Mouse (Mus musculus) kidney, postnatal 25 days (tissue): Measurements from ENCODE around the gene Ppm1a.

Experiments
- DNase-seq, 2 experiments: peaks; one replicate each; pipeline ENCODE4 v3.0.0; 2021; ENCODE audit warnings: mixed read lengths in 2 of 2

Ppm1a gene

DNA sequence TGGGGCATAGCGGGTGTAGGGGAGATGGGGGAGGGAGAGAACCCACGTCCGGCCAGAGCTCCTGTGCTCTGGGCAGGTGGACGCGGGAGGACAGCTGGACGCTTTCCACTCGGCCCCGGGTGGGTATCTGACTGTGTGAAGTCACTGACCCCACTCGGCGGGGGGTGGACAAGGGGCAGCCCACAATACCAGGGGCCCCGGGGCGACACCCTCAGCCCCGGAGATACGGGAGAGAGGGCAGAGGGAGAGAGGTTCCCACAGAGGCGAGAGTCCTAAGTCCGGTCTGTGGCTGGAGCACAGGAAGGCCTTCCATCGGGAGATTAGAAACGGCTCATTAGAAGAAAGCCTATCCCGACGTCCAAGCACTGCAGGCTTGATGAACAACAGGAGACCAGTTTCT lies 72.5 kb downstream of the Ppm1a start:
- no peak for DNase-seq

DNA sequence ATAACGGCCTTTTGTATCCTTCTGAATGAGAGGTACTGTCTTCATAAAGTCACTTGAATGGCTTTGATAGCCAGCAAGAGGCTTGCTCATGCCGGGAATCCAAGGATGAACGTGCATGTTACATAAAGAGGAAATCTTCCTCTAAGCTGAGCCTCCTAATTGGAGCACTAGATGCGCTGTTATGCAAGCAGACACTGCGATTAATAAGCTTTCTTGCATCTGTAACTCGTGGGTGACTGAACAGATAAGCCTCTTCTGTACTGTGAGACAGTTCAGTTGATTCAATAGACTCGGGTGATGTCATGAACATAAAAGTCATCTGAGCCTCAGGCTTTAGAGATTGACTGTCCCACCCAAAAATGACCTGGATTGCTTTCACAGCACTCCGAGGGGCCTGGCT lies 73.1 kb downstream of the Ppm1a start:
- no peak for DNase-seq

- DNase-seq = no peak
Observed at GRCm38 (mm10) chr12:72831711-72832432, 74.6 kb downstream of the Ppm1a start.

- DNase-seq = no peak
Observed at GRCm38 (mm10) chr12:72834773-72835517, 77.7 kb downstream of the Ppm1a start.

GRCm38 (mm10) chr12:72835518-72836015 lies 78.3 kb downstream of the Ppm1a start:
- DNase-seq = no peak

DNA sequence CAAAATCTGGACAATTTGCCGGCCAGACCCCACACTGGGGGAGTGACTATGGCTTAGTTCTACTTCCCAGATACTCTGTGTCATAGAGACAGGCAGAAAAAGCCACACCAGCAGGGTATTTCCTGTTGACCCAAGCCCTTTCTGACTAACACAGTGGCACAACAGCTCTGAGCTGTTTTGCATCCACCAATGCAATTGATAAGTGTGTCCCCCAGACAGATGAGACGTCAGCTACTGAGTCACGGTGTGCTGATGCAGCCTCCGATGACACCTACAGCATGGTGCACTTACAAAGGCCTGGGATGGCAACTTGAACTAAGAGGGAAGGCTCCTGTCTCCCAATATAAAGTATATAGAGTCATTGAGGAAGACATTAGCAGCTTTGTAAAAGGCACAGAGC lies 80.0 kb downstream of the Ppm1a start:
- DNase-seq = no peak

DNA sequence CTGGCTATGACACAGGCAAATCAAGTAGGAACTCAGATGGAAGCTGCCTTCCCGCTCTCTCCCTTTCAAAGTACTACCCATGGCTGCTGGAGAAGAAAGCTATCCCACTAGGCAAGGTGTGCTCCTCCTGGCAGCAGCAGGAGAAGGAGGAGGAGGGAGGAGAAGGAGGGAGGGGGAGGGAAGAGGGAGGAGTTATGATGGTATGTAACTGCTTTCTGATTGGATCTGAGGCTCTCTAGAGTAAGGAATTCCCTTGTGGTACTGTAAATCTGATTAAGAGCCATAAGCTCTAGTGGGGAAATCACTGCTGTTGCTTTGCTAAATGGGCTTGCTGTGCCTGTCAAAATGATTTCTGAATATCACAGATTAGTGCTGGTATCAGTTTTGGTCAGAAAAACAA lies 84.2 kb downstream of the Ppm1a start:
- DNase-seq = no peak

DNA sequence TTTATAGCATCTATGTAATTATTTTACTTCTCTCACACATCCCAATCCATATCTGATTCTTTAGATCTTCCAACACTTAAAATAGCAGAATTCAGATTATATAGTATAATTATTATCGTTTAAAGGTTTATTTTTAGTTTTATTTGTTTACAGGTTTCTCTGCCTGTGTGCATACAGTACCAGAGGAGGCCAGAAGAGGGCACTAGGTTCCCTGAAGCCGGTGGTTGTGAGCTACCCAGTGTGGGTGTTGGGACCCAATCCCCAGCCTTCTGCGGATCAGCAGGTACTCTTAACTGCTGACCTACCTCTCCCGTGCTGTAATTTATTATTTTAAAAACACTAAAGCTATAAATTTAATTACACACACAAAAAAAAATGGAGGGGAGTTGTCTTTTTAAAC lies 85.9 kb downstream of the Ppm1a start:
- DNase-seq = no peak

GRCm38 (mm10) chr12:72843555-72843954 lies 86.3 kb downstream of the Ppm1a start:
- DNase-seq = no peak

GRCm38 (mm10) chr12:72843973-72844620 lies 86.8 kb downstream of the Ppm1a start:
- peak; percentile 71 to 90 for DNase-seq

DNA sequence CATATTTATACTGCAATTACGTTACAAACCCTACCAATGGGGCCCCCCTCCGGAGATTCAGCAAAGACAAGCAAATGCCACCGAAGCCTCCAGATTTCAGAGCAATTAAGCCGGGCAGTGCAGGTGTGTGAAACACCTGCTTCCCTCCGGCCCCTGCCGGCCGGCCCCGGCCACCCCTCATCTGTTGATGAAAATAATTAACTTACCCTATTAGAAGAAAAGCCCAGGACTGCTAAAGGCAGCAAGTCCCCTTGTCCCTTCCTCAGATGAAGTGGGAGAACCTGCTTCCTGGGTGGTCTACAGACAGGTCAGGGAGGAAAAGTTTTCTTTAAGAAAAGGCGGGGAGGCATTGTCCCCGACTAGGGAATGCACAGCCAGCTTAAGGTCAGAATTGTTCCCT lies 88.7 kb downstream of the Ppm1a start:
- DNase-seq = no peak

DNA sequence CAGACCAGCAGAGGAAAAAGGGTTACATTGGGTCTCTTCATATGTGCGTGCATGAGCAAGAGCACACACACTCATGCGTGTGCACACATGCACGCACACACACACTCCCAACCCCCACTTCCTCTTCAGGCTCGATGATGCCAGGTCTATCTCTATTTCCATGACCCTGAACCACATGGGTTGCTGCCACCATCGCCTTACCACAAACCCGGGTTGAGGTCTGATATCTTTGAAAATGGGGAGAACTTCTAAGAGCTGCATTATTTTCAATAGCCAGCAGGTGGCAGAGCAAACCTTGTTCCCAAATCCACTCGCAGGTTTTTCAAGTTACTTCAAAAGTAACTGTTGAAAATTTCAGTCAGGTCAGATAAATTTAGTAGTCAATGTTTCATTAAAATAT lies 90.5 kb downstream of the Ppm1a start:
- peak in 1 of 2 experiments; percentile 64 for DNase-seq
